Mouse (Mus musculus) monocyte, adult 59 days (primary cell): ENCODE data around the gene Gm2237. TPM values are rescaled to one million over a fixed set of nuclear protein-coding genes. Genes with fewer than 3 reads are reported as not detected.

Source experiments
- total RNA-seq, 2 experiments: library from RNA; stranded (reverse); gene quantifications; one replicate each; pipeline ENCODE4 v1.2.4; 2023

Gene Gm2237
- not detected for total RNA-seq

GRCm38 (mm10) chr14:19584804-19585667 lies at the start of gene Gm2237:
Gm2237 (minus strand) TSS chr14:19585135.

GRCm38 (mm10) chr14:19602481-19602880 lies 17.5 kb upstream of the Gm2237 start, which contains the start of gene Gm5458:
Gm5458 (minus strand) TSS chr14:19602581.

DNA sequence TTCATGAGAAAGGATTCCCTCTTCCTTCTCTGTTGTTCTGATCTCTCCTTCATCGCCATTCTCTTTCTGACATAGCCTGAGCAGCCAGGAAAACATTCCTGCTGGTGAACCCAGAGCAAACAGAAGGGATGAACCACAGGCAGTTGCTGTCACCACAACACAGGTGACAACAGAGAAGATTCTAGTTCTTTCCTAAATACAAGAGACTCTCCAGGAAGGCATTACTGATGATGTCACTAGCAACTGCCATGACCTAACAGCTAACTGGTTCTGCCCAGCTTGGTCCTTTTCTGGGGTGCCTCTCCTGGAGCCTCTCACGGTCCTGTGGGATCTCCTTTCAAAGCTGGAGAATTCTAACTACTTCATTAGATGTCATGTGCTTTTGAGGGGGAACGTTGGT lies 35.1 kb downstream of the Gm2237 start, which contains the start of gene Gm2244:
Gm2244 (minus strand) TSS at position 101 of the 400 bp plus-strand sequence.

Other genes with a start within 250 kb of the Gm2237 start
- 1 to 10 TPM in 1 of 2 experiments, under 1 TPM in 1; 0.92 to 1.5 TPM for gene Gm21738, start 166.2 kb downstream of the Gm2237 start, total RNA-seq
- gene Gm2244, start 35.2 kb downstream of the Gm2237 start, total RNA-seq = not detected
- not detected for gene Gm5458, start 17.4 kb upstream of the Gm2237 start, total RNA-seq
- gene Nid2, start 166.1 kb upstream of the Gm2237 start, total RNA-seq = 1 to 10 TPM; 7.7 to 9.8 TPM
- gene Rtraf, start 238.7 kb upstream of the Gm2237 start, total RNA-seq = 10 to 100 TPM; 59.6 to 64.8 TPM